Mouse (Mus musculus): ENCODE measurements around the gene Sycp2l.
"Not testable (repeated sequence)": the region's sequence is repeated elsewhere in the genome, so short reads cannot be mapped to it uniquely, and the experiment has no call there.

Sycp2l gene

GRCm38 (mm10) chr13:41123666-41124225, 9.6 kb downstream of the Sycp2l start:
- in situ Hi-C loops (cut with MboI, MseI): no loop called here

DNA sequence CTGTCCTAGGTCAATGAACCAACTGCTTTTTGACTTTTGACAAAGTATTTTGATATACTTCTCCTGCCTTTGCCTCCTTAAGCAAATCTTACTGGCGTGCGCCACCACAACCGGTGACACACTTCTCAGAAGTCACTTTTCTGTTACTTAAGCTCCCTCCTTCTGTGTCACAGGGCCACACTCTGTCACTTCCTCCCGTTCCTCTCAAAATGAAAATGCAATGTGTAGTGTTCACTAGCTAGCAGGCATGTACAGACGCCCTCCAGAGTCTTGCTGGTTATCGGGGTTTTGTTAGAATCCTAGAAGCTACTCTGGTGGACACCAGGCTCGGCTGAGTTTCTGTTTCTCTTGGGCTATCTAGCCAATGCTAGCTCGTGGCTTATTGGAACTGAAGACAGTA, 14.2 kb downstream of the Sycp2l start:
- in situ Hi-C loops (cut with MboI, MseI): no loop called here

DNA sequence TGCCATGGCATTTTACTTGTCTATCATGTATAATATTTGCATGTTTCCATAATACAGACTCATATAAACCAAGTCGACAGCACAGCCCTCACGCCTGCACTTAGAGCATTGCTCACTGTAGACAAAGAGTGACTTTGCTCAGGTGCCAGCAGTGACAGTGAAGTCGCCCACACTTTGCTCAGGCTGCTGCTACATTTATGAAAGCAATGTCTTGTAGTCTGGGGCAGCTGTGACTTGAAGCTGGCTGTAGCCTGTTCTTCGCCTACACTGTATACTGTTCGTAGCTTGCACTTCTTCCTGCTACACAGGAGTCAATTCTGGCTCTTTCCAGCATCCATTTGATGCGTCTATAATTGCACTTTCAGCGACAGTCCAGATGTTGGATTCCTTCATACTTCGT, 15.0 kb downstream of the Sycp2l start:
- in situ Hi-C loops (cut with MboI, MseI): no loop called here

- in situ Hi-C loops (cut with MboI, MseI): no loop called here
These were observed 20.8 kb downstream of the Sycp2l start for GRCm38 (mm10) chr13:41134901-41135300.

DNA sequence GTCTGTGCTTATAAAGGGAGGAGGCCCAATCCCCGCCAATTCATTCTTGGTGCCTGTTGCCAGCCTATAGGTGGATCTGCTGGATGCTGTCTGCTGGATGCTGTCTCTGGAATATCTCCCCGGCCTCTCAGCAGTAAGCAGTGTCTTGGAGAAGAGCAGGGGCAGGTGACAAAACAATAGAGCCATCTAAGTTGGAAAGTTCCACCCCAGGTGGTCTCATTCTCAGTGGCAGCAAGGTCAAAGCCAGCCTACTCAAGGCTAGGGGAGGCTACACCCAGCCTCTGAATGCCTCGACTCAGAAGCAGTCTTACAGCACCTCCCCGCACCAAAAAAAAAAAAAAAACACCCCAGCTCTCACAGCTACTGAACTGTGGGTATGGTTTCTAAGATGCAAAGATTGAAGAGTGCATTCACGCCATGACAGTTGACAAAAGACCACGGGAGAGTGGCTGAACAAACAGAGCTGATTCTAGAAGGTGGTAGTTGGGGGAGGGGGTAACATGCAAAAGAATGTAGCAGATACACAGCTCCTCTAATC, 31.4 kb downstream of the Sycp2l start:
- in situ Hi-C loops (cut with MboI, MseI): loop anchor here (5.0 kb wide), 1 partner anchor 92 kb away; no protein-coding TSS in a partner anchor

DNA sequence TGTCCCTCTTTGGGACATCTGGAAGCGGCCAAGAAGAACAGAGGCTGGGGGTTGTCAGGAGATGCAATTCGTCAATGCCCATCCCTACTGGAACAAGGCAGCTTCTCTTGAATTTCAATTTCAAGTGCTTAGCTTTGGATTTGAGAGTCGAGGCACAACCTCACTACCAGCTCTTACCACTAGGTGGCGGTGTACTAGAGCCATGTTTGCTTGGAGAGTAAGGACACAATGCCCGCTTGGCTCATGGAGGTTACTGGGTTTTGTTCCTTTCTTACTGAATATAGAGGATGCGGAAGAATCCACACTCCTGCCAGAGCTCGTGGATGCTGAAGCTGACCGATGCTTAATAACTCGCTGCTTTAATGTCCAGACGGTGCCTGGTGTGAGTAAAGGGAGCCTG, 32.2 kb downstream of the Sycp2l start:
- in situ Hi-C loops (cut with MboI, MseI): loop anchor here (5.0 kb wide), 1 partner anchor 91 kb away; no protein-coding TSS in a partner anchor

DNA sequence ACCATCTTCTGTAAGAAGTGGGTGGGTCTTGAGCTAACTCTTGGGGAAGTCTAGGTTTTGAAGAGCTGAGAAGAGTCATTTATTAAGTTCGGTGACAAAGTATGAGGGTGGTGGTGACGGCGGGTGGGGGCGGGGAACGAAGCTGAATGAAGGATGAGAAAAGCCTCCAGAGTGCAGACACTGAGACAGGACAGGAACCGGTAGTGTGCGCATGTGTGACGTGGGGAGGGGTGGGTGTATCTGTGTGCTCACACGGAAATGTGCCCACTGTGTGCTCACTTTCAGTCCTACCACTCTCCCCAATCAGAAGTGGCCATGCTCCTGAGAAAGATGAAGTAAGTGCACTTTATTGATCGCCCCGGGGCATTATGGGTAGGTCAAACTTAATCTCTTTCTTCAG, 39.0 kb downstream of the Sycp2l start:
- in situ Hi-C loops (cut with MboI, MseI): no loop called here

DNA sequence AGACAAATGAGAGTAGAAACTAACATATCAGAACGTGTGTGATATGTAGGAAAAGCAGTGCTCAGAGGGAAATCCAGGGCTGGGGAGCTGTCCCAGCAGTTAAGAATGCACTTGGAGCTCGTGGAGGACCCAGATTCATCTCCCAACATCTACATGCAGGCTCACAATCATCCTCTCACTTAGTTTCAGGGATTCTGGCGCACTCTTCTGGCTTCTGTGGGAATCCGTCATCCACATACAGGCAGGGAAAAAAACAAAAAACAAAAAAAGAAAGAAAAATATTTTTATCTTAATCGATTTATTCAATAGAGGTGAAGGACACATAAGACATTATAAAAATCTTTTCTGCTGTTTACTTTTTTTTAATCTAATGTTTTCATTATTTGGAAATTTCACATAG, 44.3 kb downstream of the Sycp2l start:
- in situ Hi-C loops (cut with MboI, MseI): no loop called here

- in situ Hi-C loops (cut with MboI, MseI): no loop called here
These were observed 73.8 kb downstream of the Sycp2l start for GRCm38 (mm10) chr13:41187886-41188285.

DNA sequence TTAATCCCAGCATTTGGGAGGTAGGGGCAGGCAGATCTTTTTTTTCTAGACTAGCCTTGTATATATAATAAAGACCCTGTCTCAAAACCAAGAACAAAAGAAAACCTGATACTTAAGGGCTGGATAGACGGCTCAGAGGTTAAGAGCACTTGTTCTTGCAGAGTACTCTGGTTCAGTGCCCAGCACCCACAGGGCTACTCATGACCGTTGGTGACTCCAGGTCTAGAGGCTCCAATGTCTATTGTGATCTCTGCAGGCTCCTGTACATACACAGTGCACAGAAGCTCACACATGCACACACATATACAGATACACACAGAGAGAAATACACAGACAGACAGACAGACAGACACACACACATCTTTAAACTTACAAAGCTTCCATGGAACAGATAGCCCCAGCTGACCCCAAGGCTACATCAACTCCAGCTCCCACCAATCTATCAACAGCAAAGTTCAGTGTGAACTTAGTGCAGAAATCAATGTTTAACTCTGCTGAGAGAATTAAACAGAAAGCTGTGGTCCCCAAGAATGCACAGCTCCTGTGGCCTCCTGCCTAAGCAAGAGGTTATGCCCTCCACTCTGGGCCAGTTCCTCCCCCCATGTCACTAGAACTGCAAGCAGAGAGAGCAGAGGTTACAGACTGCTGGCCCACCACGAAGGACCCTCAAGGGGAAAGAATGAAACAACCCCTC, 81.7 kb downstream of the Sycp2l start:
- in situ Hi-C loops (cut with MboI, MseI): no loop called here

- in situ Hi-C loops (cut with MboI, MseI): no loop called here
These were observed 86.8 kb downstream of the Sycp2l start for GRCm38 (mm10) chr13:41200861-41201260.

DNA sequence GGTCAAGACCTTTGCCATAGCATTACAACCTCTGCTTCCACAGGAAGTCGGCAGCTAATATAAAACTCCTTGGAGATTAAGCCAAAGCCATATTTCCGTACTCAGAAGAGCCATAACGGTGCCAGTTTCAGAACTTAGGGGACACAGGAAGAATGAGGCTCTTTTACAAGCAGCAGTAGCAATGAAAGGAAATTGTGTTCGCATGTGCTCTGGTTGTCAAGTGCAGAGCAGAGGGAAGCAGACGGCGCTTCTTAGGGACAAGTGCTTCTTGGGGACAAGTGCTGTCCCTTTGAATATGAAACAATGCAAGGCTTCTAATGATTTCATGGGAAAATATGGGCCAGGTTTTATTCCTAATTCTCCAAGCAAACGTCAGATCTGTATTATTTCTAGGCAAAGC, 89.2 kb downstream of the Sycp2l start:
- in situ Hi-C loops (cut with MboI, MseI): no loop called here

DNA sequence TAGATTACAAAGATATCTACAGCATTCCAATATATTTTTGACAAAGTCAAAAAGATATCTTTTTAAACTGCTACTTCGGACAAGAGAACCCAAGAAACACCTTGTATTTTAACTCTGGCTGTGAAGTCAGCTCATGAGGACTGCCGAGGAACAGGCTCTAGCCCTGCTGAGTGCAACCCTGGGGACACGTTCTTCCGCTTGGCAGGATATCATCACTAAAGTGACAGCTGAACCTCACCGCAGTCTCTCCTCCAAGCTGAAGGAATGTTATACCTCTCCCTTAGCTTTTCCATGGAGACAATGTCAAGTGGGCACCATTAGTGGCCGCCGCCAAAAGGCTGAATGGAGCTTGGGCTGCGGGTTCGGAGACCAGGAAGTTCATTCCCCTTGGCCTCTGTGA, 89.6 kb downstream of the Sycp2l start:
- in situ Hi-C loops (cut with MboI, MseI): no loop called here

DNA sequence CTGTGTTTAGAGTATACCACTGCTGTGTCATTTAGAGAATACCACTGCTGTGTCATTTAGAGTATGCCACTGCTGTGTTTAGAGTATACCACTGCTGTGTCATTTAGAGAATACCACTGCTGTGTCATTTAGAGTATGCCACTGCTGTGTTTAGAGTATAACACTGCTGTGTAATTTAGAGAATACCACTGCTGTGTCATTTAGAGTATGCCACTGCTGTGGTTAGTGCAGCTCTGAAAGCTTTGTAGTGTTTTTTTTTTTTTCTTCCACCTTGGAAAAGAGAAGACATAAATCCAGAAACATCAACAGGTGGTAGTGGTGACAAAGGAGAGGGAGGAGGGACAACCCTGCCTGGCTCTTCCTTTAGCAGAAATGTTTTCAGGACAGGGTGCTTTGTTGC, 91.5 kb downstream of the Sycp2l start:
- in situ Hi-C loops (cut with MboI, MseI): not testable (repeated sequence)

DNA sequence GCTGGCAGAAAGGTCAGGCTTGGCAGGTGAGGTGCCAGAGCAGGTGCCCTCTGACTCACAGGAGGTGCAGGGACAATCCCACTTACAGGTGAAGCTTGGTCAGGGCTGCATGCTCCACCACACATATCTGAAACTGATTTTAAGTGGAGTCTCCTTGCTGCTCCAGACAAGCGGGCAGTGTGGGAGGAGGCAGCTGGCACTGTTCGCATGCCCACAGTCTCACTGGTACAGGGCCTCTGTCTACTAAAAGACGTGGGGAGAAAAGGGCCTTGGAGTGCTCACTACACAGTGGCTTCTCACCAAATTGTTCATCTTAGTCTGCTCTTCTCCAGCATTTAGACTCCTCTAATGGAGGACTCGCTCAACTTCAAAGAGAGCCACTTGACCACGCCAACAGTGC, 92.1 kb downstream of the Sycp2l start:
- in situ Hi-C loops (cut with MboI, MseI): no loop called here

GRCm38 (mm10) chr13:41211276-41211675, 97.2 kb downstream of the Sycp2l start:
- in situ Hi-C loops (cut with MboI, MseI): no loop called here

DNA sequence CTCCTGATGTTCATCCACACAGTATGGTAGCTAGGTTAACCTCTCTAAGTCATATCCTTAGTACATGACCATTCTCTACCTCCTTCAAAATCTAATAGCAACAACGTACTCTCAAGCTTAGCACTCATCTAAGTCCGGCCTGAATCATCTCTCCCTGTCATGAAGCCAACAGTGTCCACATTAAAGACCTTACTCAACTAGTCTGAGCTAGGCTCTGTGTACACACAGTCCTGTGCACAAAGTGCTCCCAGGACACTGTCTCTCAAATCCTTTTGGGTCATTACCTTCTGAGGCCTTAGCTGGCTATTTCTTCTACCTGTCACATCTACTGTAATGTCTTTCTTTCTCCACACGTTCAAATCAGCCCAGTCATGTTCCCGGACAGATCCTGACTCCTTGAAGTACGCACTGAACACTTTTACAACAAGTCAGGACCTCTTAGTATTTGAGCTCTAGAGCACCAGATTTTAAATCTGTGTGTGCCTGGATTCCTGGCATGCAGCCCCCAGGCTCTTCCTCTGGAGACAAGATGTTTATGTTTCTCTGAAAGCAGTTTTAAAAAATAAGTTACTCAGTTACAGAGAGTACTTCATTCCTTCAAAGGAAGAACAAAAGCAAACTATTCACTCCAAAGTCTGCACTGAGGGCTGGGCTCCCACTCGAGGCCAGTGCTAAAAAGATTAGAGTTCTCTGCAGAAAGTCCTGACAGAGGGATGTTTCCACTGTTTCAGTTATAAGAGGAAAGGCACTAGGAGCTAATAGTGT, 98.6 kb downstream of the Sycp2l start:
- in situ Hi-C loops (cut with MboI, MseI): no loop called here

- in situ Hi-C loops (cut with MboI, MseI): no loop called here
These were observed 101.6 kb downstream of the Sycp2l start for GRCm38 (mm10) chr13:41215669-41216068.

DNA sequence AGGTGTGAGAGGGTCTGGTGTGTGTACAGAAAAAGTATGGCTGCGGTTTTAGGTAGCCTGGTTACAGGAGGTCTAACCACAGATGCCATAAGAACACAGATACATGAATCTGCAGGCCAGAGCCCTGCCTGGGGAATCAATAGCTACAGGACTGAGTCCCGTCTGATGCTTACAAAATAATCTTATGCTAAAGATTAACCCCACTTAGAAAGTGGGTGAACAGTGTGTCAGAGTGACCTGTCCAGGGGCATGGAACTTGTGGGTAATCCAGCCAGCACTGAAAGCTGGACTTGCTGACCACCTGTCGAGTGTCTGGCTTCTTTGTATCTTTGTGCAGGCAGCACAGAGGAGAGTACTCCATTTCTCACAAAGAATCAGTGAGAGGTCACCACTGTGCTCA, 102.1 kb downstream of the Sycp2l start:
- in situ Hi-C loops (cut with MboI, MseI): no loop called here

- in situ Hi-C loops (cut with MboI, MseI): no loop called here
These were observed 104.9 kb downstream of the Sycp2l start for GRCm38 (mm10) chr13:41219056-41219455.

DNA sequence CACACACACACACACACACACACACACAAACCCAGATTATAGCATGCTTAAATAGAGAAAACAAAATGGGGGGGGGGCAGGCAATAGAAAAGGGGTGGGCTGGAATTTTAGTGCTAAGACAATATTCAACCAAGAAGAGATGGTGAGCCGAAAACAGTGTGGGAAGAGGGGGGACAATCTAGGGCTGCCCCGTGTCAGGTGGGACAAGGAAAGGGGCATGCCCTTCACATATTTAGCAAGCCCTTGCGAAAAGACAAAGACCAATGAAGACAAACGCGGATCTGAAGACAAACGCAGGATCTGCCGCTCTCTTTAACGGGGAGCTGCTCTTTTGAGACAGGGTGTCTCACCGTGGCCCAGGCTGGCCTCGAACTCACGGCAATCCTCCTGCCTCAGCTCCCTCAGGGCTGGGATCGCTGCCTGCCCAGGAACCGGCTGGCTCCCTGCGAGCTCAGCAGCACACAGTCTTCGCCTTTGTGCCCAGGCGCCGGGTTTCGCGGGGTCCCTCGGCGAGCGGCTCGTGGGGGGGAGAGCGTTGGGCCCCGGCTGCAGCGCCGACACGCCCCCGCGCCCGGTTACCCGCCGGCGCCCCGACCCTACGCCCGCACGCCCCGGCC, 105.7 kb downstream of the Sycp2l start:
- in situ Hi-C loops (cut with MboI, MseI): no loop called here

DNA sequence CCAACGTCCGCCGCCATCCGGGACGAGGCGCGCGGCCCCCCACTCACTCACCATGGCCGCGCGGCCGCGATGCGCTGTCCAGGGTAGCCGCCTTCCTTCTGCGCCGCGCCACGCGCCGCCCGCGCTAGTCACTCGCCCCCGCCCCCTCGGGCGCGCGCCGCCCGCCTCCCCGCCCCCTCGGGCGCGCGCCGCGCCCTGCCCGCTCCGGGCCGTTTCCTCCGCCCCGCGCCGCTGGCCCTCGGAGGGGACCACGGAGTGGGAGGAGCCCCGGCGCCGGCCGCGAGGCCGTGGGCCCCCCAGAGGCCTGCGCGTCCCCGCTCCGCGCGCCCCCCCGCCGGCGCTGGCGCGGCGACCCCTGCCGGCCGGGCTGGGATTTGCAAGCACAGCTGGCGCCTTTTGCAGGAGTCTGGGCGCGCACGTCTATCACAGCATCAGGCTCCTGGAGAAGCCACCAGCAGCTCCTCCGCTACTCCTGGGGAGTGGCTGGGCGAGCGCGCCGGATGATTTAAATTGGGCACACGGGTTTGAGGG, 106.3 kb downstream of the Sycp2l start, which contains the start of gene Elovl2:
Gene Elovl2 (minus strand): TSS at position 102 of the 531 bp plus-strand sequence.
- in situ Hi-C loops (cut with MboI, MseI): no loop called here

All from T-helper 2 cell (primary cell).